Mouse (Mus musculus): ENCODE results near the gene Efcab6. TPM values are rescaled to one million over a fixed set of nuclear protein-coding genes. Genes with fewer than 3 reads are reported as not detected.

Gene Efcab6
- polyA plus RNA-seq, 1 experiment from 2014 or later, result 1.9 TPM

GRCm38 (mm10) chr15:83829226-83829625 is 236.0 kb downstream of the Efcab6 start:
- Histone ChIP-seq H3K9me3 (replicated peaks) (no peaks in the 10 kb centered on the region), H3K4me2 (no peak overlapping the region), H3K4me1 (peaks cover 12% of the 10 kb centered on the region), H3K36me3 (ENCODE audit: poor library complexity, severe bottlenecking) (peaks cover 3% of the 10 kb centered on the region; the same call in 1 of the 2 replicates), H3K27me3 (no peaks in the 10 kb centered on the region), H3K4me3 (no peak overlapping the region), H3K27ac (peak overlapping the region; percentile 73), H3K9ac (no peak overlapping the region)
- ATAC-seq, result peak; percentile 62
- WGBS, result 62% methylated on average over 13 of the region's 13 CpGs

DNA sequence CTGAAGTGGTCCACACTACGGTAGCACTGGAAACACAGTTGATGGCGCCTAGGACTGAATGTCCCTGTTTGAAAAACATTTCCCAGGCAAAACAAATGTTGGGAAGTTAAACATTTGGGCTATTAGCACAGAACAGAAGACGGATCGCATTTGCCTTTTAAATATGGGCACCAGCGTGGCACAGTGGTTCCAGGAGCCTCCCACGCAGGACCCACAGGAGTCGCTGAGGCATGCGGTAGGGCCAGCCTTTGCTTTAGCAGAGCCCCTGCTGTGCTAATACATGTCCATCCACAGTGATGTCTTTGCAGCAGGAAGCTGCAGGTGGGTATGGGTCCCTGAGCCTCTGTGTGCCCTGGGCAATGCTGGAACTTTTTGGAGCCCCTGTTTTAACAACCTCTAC is 237.2 kb downstream of the Efcab6 start:
- H3K9ac ChIP-seq, result no peak overlapping the region
- H3K36me3 ChIP-seq (ENCODE audit: poor library complexity, severe bottlenecking), result peaks cover 3% of the 10 kb centered on the region; the same call in 1 of the 2 replicates
- peaks cover 12% of the 10 kb centered on the region for H3K4me1 ChIP-seq
- H3K4me3 ChIP-seq, result no peak overlapping the region
- 0 out of 2 replicates have a peak overlapping the region, but pooled peaks have one; percentile 73 for H3K27ac ChIP-seq
- no peak for ATAC-seq
- no peaks in the 10 kb centered on the region for H3K9me3 ChIP-seq (replicated peaks)
- H3K4me2 ChIP-seq, result no peak overlapping the region
- WGBS, result 86% methylated on average over 8 of the region's 8 CpGs
- H3K27me3 ChIP-seq, result no peaks in the 10 kb centered on the region

Other genes with a start within 250 kb of the Efcab6 start
- 40.3 and 43.3 TPM in 2 replicates for gene Sult4a1, start 40.4 kb upstream of the Efcab6 start, polyA plus RNA-seq (2015; fragmentation: Nextera tagmentation; extraction: Ambion mirVana)
- gene Pnpla5, start 57.8 kb upstream of the Efcab6 start, polyA plus RNA-seq (2015; fragmentation: Nextera tagmentation; extraction: Ambion mirVana), result not detected in 2 replicates
- gene Pnpla3, start 102.5 kb upstream of the Efcab6 start, polyA plus RNA-seq (2015; fragmentation: Nextera tagmentation; extraction: Ambion mirVana), result 2.8 and 3.1 TPM in 2 replicates
- 84.4 and 91.5 TPM in 2 replicates for gene Samm50, start 126.9 kb upstream of the Efcab6 start, polyA plus RNA-seq (2015; fragmentation: Nextera tagmentation; extraction: Ambion mirVana)
- 2.1 and 2.6 TPM in 2 replicates for gene Parvb, start 166.7 kb upstream of the Efcab6 start, polyA plus RNA-seq (2015; fragmentation: Nextera tagmentation; extraction: Ambion mirVana)

Data from forebrain, embryonic 13.5 days (tissue).